Mouse (Mus musculus): ENCODE measurements around the gene Tmem94. TPM values are rescaled to one million over a fixed set of nuclear protein-coding genes. Genes with fewer than 3 reads are reported as not detected.

The Tmem94 gene
- polyA plus RNA-seq, 1 experiment = 21.7 TPM

DNA sequence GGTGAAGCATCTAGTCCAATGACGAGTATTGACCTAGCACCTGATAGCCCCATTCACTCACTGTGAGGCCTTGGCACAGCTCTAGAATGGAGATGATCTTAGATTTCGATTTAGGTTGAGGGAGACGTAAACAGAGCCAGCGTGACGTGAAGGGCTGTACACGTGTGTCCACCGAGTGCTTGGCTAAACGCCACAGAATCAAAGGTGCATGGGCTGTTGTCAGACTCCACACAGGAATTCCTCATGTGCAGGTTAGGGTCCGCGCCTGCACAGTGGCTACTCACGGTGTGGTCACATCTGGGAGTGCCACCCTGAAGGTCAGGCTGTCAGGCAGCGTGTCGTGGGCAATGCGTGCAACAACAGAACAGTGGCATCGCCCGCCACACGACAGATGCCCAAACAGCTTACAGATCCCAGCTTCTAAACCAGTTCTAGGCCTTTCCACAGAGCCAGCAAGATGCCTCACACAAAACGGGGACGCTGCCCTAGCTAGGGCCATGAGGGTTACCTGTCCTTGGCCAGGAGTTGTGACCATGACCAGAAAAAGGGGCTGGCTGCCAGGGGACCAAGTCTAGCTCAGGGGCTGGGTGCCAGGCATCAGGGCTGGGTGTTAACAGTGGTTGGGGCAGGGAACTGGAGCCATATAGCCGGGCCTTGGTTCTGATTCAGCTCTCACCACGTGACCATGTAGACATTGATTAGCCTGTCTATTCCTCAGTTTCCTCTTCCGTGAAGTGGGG lies 72.5 kb downstream of the Tmem94 start:
- Histone ChIP-seq H3K4me3 (ENCODE audit: insufficient read depth, low read length) (no peak overlapping the region), H3K27ac (ENCODE audit: insufficient read depth, low read depth, low read length) (no peak overlapping the region), H3K4me1 (ENCODE audit: control insufficient read depth, insufficient read depth, low read length) (no peaks in the 10 kb centered on the region)
- TF ChIP-seq POLR2A (IDR thresholded peaks at IDR 0.05; ENCODE audit: borderline replicate concordance, low read depth, low read length) (no peak), CTCF (IDR thresholded peaks at IDR 0.05; ENCODE audit: low read depth, low read length) (no peak)

GRCm38 (mm10) chr11:115838895-115839311 lies 73.7 kb downstream of the Tmem94 start:
- Histone ChIP-seq H3K4me1 (ENCODE audit: control insufficient read depth, insufficient read depth, low read length) (no peaks in the 10 kb centered on the region), H3K27ac (ENCODE audit: insufficient read depth, low read depth, low read length) (no peak overlapping the region)
- TF ChIP-seq POLR2A (IDR thresholded peaks at IDR 0.05; ENCODE audit: borderline replicate concordance, low read depth, low read length) = no peak

GRCm38 (mm10) chr11:115839732-115840131 lies 74.5 kb downstream of the Tmem94 start:
- Histone ChIP-seq H3K4me1 (ENCODE audit: control insufficient read depth, insufficient read depth, low read length) (no peaks in the 10 kb centered on the region), H3K4me3 (ENCODE audit: insufficient read depth, low read length) (no peak overlapping the region), H3K27ac (ENCODE audit: insufficient read depth, low read depth, low read length) (no peak overlapping the region)
- TF ChIP-seq POLR2A (IDR thresholded peaks at IDR 0.05; ENCODE audit: borderline replicate concordance, low read depth, low read length) = no peak
- no peak for TF ChIP-seq CTCF (IDR thresholded peaks at IDR 0.05; ENCODE audit: low read depth, low read length)

More at GRCm38 (mm10) chr11:115838895-115839311, 73.7 kb downstream of the Tmem94 start:
- H3K4me3 ChIP-seq (ENCODE audit: insufficient read depth, low read length) = no peak overlapping the region

- no peak for TF ChIP-seq CTCF (IDR thresholded peaks at IDR 0.05; ENCODE audit: low read depth, low read length)
- no peak for TF ChIP-seq POLR2A (IDR thresholded peaks at IDR 0.05; ENCODE audit: borderline replicate concordance, low read depth, low read length)
- Histone ChIP-seq H3K27ac (ENCODE audit: insufficient read depth, low read depth, low read length) (no peak overlapping the region), H3K4me3 (ENCODE audit: insufficient read depth, low read length) (no peak overlapping the region), H3K4me1 (ENCODE audit: control insufficient read depth, insufficient read depth, low read length) (no peaks in the 10 kb centered on the region)
Observed at GRCm38 (mm10) chr11:115841044-115841443, 75.8 kb downstream of the Tmem94 start.

- no peak for TF ChIP-seq CTCF (IDR thresholded peaks at IDR 0.05; ENCODE audit: low read depth, low read length)
- no peak for TF ChIP-seq POLR2A (IDR thresholded peaks at IDR 0.05; ENCODE audit: borderline replicate concordance, low read depth, low read length)
- Histone ChIP-seq H3K27ac (ENCODE audit: insufficient read depth, low read depth, low read length) (no peak overlapping the region), H3K4me3 (ENCODE audit: insufficient read depth, low read length) (no peak overlapping the region), H3K4me1 (ENCODE audit: control insufficient read depth, insufficient read depth, low read length) (no peaks in the 10 kb centered on the region)
Observed at GRCm38 (mm10) chr11:115841961-115842550, 76.8 kb downstream of the Tmem94 start.

GRCm38 (mm10) chr11:115843141-115843890 lies 78.1 kb downstream of the Tmem94 start:
- Histone ChIP-seq H3K4me3 (ENCODE audit: insufficient read depth, low read length) (no peak overlapping the region), H3K27ac (ENCODE audit: insufficient read depth, low read depth, low read length) (no peak overlapping the region), H3K4me1 (ENCODE audit: control insufficient read depth, insufficient read depth, low read length) (no peaks in the 10 kb centered on the region)
- no peak for TF ChIP-seq POLR2A (IDR thresholded peaks at IDR 0.05; ENCODE audit: borderline replicate concordance, low read depth, low read length)
- TF ChIP-seq CTCF (IDR thresholded peaks at IDR 0.05; ENCODE audit: low read depth, low read length) = no peak

GRCm38 (mm10) chr11:115843891-115844239 lies 78.6 kb downstream of the Tmem94 start:
- Histone ChIP-seq H3K27ac (ENCODE audit: insufficient read depth, low read depth, low read length) (no peak overlapping the region), H3K4me1 (ENCODE audit: control insufficient read depth, insufficient read depth, low read length) (no peaks in the 10 kb centered on the region), H3K4me3 (ENCODE audit: insufficient read depth, low read length) (no peak overlapping the region)
- TF ChIP-seq POLR2A (IDR thresholded peaks at IDR 0.05; ENCODE audit: borderline replicate concordance, low read depth, low read length) (no peak), CTCF (IDR thresholded peaks at IDR 0.05; ENCODE audit: low read depth, low read length) (no peak)

DNA sequence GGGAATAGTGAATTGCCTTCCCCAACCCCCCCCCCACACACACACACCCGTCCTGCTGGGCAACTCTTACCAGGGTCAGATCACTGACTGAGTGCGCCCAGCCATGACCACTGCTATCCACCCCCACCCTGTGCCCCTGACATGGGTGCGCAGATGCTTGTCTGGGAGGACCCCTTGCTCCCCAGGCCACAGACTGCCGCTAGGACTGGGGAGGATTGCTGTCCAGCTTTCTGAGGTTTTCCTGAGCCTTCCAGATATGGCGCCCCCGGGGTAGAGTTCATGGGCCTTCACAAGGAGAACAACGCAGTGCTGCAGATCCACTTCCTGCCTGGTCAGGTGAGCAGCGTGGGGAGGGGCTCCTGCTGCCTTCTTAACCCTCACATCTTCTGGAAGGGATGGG lies 79.0 kb downstream of the Tmem94 start:
- Histone ChIP-seq H3K4me1 (ENCODE audit: control insufficient read depth, insufficient read depth, low read length) (no peaks in the 10 kb centered on the region), H3K4me3 (ENCODE audit: insufficient read depth, low read length) (no peak overlapping the region), H3K27ac (ENCODE audit: insufficient read depth, low read depth, low read length) (no peak overlapping the region)
- no peak for TF ChIP-seq CTCF (IDR thresholded peaks at IDR 0.05; ENCODE audit: low read depth, low read length)
- no peak for TF ChIP-seq POLR2A (IDR thresholded peaks at IDR 0.05; ENCODE audit: borderline replicate concordance, low read depth, low read length)

- no peak for TF ChIP-seq POLR2A (IDR thresholded peaks at IDR 0.05; ENCODE audit: borderline replicate concordance, low read depth, low read length)
- TF ChIP-seq CTCF (IDR thresholded peaks at IDR 0.05; ENCODE audit: low read depth, low read length) = no peak
- Histone ChIP-seq H3K4me1 (ENCODE audit: control insufficient read depth, insufficient read depth, low read length) (no peaks in the 10 kb centered on the region), H3K4me3 (ENCODE audit: insufficient read depth, low read length) (no peak overlapping the region), H3K27ac (ENCODE audit: insufficient read depth, low read depth, low read length) (no peak overlapping the region)
Observed at GRCm38 (mm10) chr11:115845819-115846218, 80.6 kb downstream of the Tmem94 start.

Other genes starting within 250 kb of the Tmem94 start
- 303 and 332 TPM in 2 replicates for gene Sumo2, start 229.2 kb upstream of the Tmem94 start, polyA plus RNA-seq (2012; ENCODE audit: insufficient read depth, insufficient read length, missing spikeins)
- gene Nup85, start 201.0 kb upstream of the Tmem94 start, polyA plus RNA-seq (2012; ENCODE audit: insufficient read depth, insufficient read length, missing spikeins) = 32.3 and 34.6 TPM in 2 replicates
- 33.1 and 36.9 TPM in 2 replicates for gene Mrps7, start 161.5 kb upstream of the Tmem94 start, polyA plus RNA-seq (2012; ENCODE audit: insufficient read depth, insufficient read length, missing spikeins)
- 60.1 and 81.9 TPM in 2 replicates for gene Gga3, start 161.4 kb upstream of the Tmem94 start, polyA plus RNA-seq (2012; ENCODE audit: insufficient read depth, insufficient read length, missing spikeins)
- gene Mif4gd, start 152.5 kb upstream of the Tmem94 start, polyA plus RNA-seq (2012; ENCODE audit: insufficient read depth, insufficient read length, missing spikeins) = 90.6 and 96.3 TPM in 2 replicates
- 27.0 and 37.0 TPM in 2 replicates for gene Slc25a19, start 137.1 kb upstream of the Tmem94 start, polyA plus RNA-seq (2012; ENCODE audit: insufficient read depth, insufficient read length, missing spikeins)
- gene Grb2, start 56.8 kb upstream of the Tmem94 start, polyA plus RNA-seq (2012; ENCODE audit: insufficient read depth, insufficient read length, missing spikeins) = 251 and 274 TPM in 2 replicates
- gene Caskin2, start 48.2 kb downstream of the Tmem94 start, polyA plus RNA-seq (2012; ENCODE audit: insufficient read depth, insufficient read length, missing spikeins) = 3.9 and 5.6 TPM in 2 replicates
- 10.6 and 14.4 TPM in 2 replicates for gene Tsen54, start 49.3 kb downstream of the Tmem94 start, polyA plus RNA-seq (2012; ENCODE audit: insufficient read depth, insufficient read length, missing spikeins)
- 4.0 and 4.9 TPM in 2 replicates for gene Llgl2, start 58.6 kb downstream of the Tmem94 start, polyA plus RNA-seq (2012; ENCODE audit: insufficient read depth, insufficient read length, missing spikeins)
- gene Myo15b, start 93.0 kb downstream of the Tmem94 start, polyA plus RNA-seq (2012; ENCODE audit: insufficient read depth, insufficient read length, missing spikeins) = not detected in 2 replicates
- not detected in 2 replicates for gene Smim5, start 134.5 kb downstream of the Tmem94 start, polyA plus RNA-seq (2012; ENCODE audit: insufficient read depth, insufficient read length, missing spikeins)
- gene Smim6, start 146.6 kb downstream of the Tmem94 start, polyA plus RNA-seq (2012; ENCODE audit: insufficient read depth, insufficient read length, missing spikeins) = not detected in 2 replicates
- gene Sap30bp, start 167.8 kb downstream of the Tmem94 start, polyA plus RNA-seq (2012; ENCODE audit: insufficient read depth, insufficient read length, missing spikeins) = 23.6 and 24.5 TPM in 2 replicates
- gene Recql5, start 168.0 kb downstream of the Tmem94 start, polyA plus RNA-seq (2012; ENCODE audit: insufficient read depth, insufficient read length, missing spikeins) = 19.9 and 21.5 TPM in 2 replicates
- gene Itgb4, start 209.3 kb downstream of the Tmem94 start, polyA plus RNA-seq (2012; ENCODE audit: insufficient read depth, insufficient read length, missing spikeins) = 0.23 TPM in 1 of 2 replicates, not detected in the other
- gene Galk1, start 247.3 kb downstream of the Tmem94 start, polyA plus RNA-seq (2012; ENCODE audit: insufficient read depth, insufficient read length, missing spikeins) = 12.2 and 14.4 TPM in 2 replicates

Measured in bone marrow macrophage, adult 2 months (primary cell).